8 mouse cellular contexts compared by ENCODE assay signal in the genomic region with DNA sequence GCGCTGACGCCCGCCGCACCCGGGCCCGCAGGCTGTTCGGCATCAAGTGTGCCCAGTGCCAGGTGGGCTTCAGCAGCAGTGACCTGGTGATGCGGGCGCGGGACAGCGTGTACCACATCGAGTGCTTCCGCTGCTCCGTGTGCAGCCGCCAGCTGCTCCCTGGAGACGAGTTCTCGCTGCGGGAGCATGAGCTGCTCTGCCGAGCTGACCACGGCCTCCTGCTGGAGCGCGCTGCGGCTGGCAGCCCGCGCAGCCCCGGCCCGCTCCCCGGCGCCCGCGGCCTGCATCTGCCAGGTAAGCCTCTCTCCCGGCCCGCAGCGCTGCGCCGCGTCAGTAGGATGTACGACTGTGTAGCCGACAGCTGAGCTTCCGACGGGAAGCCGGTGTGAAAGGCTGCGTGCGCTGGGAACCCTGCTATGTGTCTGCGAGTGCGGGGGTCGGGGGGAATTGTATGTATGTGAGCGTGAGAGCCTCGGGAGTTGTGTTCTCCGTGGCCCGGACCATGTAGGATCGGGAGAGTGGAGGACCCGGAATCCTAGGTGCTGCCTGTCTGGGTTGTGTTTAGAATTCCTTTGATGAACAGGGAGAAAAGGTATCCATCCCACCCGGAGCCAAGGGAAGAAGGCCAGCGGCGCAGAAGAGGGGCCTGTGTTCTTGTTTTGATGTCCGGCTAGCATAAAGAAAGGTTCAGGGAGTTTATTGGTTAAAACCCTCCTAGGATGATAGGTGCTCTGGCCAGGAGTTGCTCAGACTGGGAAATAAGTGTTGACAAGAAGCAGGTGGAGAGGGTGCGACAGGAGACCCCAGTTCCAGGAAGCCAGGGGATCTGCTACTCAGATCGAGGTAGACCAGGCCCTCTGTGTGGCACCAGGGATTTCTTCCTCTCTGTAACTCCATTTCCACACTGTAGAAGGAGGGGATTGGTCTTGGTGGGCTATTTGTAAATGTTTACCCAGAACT. TPM values are rescaled to one million over a fixed set of nuclear protein-coding genes. Genes with fewer than 3 reads are reported as not detected.
DNase-seq lines count a peak whose midpoint lies in the region; ATAC-seq and TF ChIP-seq lines count a peak whose summit lies in the region.

No protein-coding gene starts in this region.

- H3K27me3 ChIP-seq in kidney, adult 2 months (replicated peaks; ENCODE audit: control insufficient read depth, insufficient read depth, low read length) = peaks cover 43% of the 10 kb centered on the region
- H3K27me3 ChIP-seq in hindbrain, embryonic 14.5 days (ENCODE audit: control insufficient read depth, insufficient read depth, low read length) = peaks cover 98% of the 10 kb centered on the region
- peaks cover 97% of the 10 kb centered on the region for H3K27me3 ChIP-seq in liver, embryonic 14.5 days (ENCODE audit: control insufficient read depth, insufficient read depth, low read length)
- H3K27me3 ChIP-seq in stomach, embryonic 16.5 days (ENCODE audit: control insufficient read depth, insufficient read depth, low read length) = peaks cover 37% of the 10 kb centered on the region

- no peak for ATAC-seq in hindbrain, embryonic 14.5 days (ENCODE audit: low FRiP score)
- no peak for ATAC-seq in liver, embryonic 14.5 days (ENCODE audit: insufficient read depth)
- ATAC-seq in stomach, embryonic 16.5 days (ENCODE audit: insufficient read depth, low FRiP score) = no peak

- no peak overlapping the region for H3K4me3 ChIP-seq in kidney, adult 2 months (ENCODE audit: insufficient read depth, low read depth, low read length)
- H3K4me3 ChIP-seq in hindbrain, embryonic 14.5 days (replicated peaks; ENCODE audit: low read length) = peak overlapping the region; percentile 29
- peak overlapping the region in 1 of 2 experiments; percentile 26; a peak in 2 of 4 replicates for H3K4me3 ChIP-seq in liver, embryonic 14.5 days (ENCODE audit: insufficient read depth in 1 of 2, low read depth in 2 of 2, low read length in 2 of 2)
- H3K4me3 ChIP-seq in stomach, embryonic 16.5 days (replicated peaks; ENCODE audit: low read length) = peak overlapping the region; percentile 55

- TF ChIP-seq EP300 in liver, embryonic 14.5 days (IDR thresholded peaks at IDR 0.05; ENCODE audit: low read depth) = no peak

- WGBS in kidney, adult 2 months = 8% methylated on average over 59 of the region's 59 CpGs
- WGBS in hindbrain, embryonic 14.5 days = under 1% methylated on average over 52 of the region's 59 CpGs
- 2% methylated on average over 59 of the region's 59 CpGs for WGBS in liver, embryonic 14.5 days (ENCODE audit: insufficient replicate concordance)
- WGBS in stomach, embryonic 16.5 days = 6% methylated on average over 59 of the region's 59 CpGs

- no peak for TF ChIP-seq POLR2A in kidney, adult 2 months (IDR thresholded peaks at IDR 0.05; ENCODE audit: low read depth, low read length)

- H3K4me2 ChIP-seq in hindbrain, embryonic 14.5 days (replicated peaks) = peak overlapping the region; percentile 46
- peak overlapping the region; percentile 6 for H3K4me2 ChIP-seq in liver, embryonic 14.5 days (ENCODE audit: low read depth)
- peak overlapping the region; percentile 77 for H3K4me2 ChIP-seq in stomach, embryonic 16.5 days (ENCODE audit: low read depth, low read length)

- DNase-seq in kidney, adult 2 months = peak; percentile 15
- DNase-seq in kidney, adult 11 months = no peak
- DNase-seq in embryo, embryonic 9.5 days (ENCODE audit: extremely low spot score) = peak; percentile 46
- DNase-seq in hindbrain, embryonic 14.5 days (ENCODE audit: low spot score) = no peak
- no peak for DNase-seq in liver, embryonic 14.5 days (ENCODE audit: low read depth in 3 of 3, low spot score in 3 of 3)
- no peak for DNase-seq in right cerebral cortex, adult 18-20 months
- no peak for DNase-seq in layer of hippocampus, adult 11-12 months (ENCODE audit: low spot score)

- no peak overlapping the region for H3K27ac ChIP-seq in kidney, adult 2 months (ENCODE audit: insufficient read depth, low read depth, low read length)
- H3K27ac ChIP-seq in hindbrain, embryonic 14.5 days = no peak overlapping the region
- no peak overlapping the region for H3K27ac ChIP-seq in liver, embryonic 14.5 days
- no peak overlapping the region for H3K27ac ChIP-seq in stomach, embryonic 16.5 days (ENCODE audit: low read length)

- no peak overlapping the region for H3K9ac ChIP-seq in hindbrain, embryonic 14.5 days
- no peak overlapping the region for H3K9ac ChIP-seq in liver, embryonic 14.5 days (replicated peaks)
- H3K9ac ChIP-seq in stomach, embryonic 16.5 days (ENCODE audit: low read length) = peak overlapping the region; percentile 73

- H3K4me1 ChIP-seq in kidney, adult 2 months (ENCODE audit: control insufficient read depth, insufficient read depth, low read length) = 0 out of 2 replicates have a peak, but pooled peaks cover 3% of the 10 kb centered on the region
- H3K4me1 ChIP-seq in hindbrain, embryonic 14.5 days (replicated peaks; ENCODE audit: control insufficient read depth, insufficient read depth, low read length) = 0 out of 2 replicates have a peak, but pooled peaks cover 4% of the 10 kb centered on the region
- no peaks in the 10 kb centered on the region for H3K4me1 ChIP-seq in liver, embryonic 14.5 days (replicated peaks; ENCODE audit: control insufficient read depth in 2 of 2, insufficient read depth in 2 of 2, low read length in 1 of 2)
- H3K4me1 ChIP-seq in stomach, embryonic 16.5 days (ENCODE audit: control insufficient read depth, insufficient read depth, low read length) = peaks cover 37% of the 10 kb centered on the region

- H3K9me3 ChIP-seq in hindbrain, embryonic 14.5 days (ENCODE audit: control insufficient read depth, low read length) = no peaks in the 10 kb centered on the region
- H3K9me3 ChIP-seq in liver, embryonic 14.5 days (ENCODE audit: control insufficient read depth, low read length) = peaks cover 5% of the 10 kb centered on the region
- no peaks in the 10 kb centered on the region for H3K9me3 ChIP-seq in stomach, embryonic 16.5 days (replicated peaks; ENCODE audit: control insufficient read depth, low read length)

- H3K36me3 ChIP-seq in kidney, adult 2 months (ENCODE audit: control insufficient read depth, insufficient read depth, low read length) = no peaks in the 10 kb centered on the region
- no peaks in the 10 kb centered on the region for H3K36me3 ChIP-seq in hindbrain, embryonic 14.5 days (replicated peaks; ENCODE audit: control insufficient read depth, insufficient read depth)
- no peaks in the 10 kb centered on the region for H3K36me3 ChIP-seq in liver, embryonic 14.5 days (replicated peaks; ENCODE audit: control insufficient read depth, insufficient read depth, low read depth)
- no peaks in the 10 kb centered on the region for H3K36me3 ChIP-seq in stomach, embryonic 16.5 days (ENCODE audit: control insufficient read depth, insufficient read depth, low read length)

- TF ChIP-seq CTCF in kidney, adult 2 months (conservative IDR thresholded peaks at IDR 0.05; ENCODE audit: insufficient read depth, insufficient read length, low read depth, low read length) = no peak
- no peak for TF ChIP-seq CTCF in liver, embryonic 14.5 days (IDR thresholded peaks at IDR 0.05; ENCODE audit: low read depth)

RNA-seq across cellular contexts. Expression of gene Isl2, which starts 4.2 kb away (rescaled TPM):
- polyA plus RNA-seq in kidney, adult 2 months (2012; rRNA removed) = 0.05 TPM in 1 of 2 replicates, not detected in the other
- polyA plus RNA-seq in hindbrain, embryonic 14.5 days (2014; fragmentation: Nextera tagmentation; extraction: Ambion mirVana) = 1.9 and 3.0 TPM in 2 replicates
- 0.16 and 0.19 TPM in 2 replicates for polyA plus RNA-seq in liver, embryonic 14.5 days (2012; rRNA removed)
- polyA plus RNA-seq in liver, embryonic 14.5 days (2014; fragmentation: Nextera tagmentation; extraction: Ambion mirVana) = 0.10 TPM in 1 of 2 replicates, not detected in the other
- polyA plus RNA-seq in stomach, embryonic 16.5 days (2015; fragmentation: Nextera tagmentation; extraction: Ambion mirVana) = 3.5 and 3.9 TPM in 2 replicates

RNA-seq across cellular contexts. Expression of gene Etfa, which starts 30.6 kb away (rescaled TPM):
- 157 and 192 TPM in 2 replicates for polyA plus RNA-seq in kidney, adult 2 months (2012; rRNA removed)
- polyA plus RNA-seq in hindbrain, embryonic 14.5 days (2014; fragmentation: Nextera tagmentation; extraction: Ambion mirVana) = 94.5 and 99.0 TPM in 2 replicates
- 73.3 and 87.6 TPM in 2 replicates for polyA plus RNA-seq in liver, embryonic 14.5 days (2012; rRNA removed)
- polyA plus RNA-seq in liver, embryonic 14.5 days (2014; fragmentation: Nextera tagmentation; extraction: Ambion mirVana) = 181 and 189 TPM in 2 replicates
- polyA plus RNA-seq in stomach, embryonic 16.5 days (2015; fragmentation: Nextera tagmentation; extraction: Ambion mirVana) = 247 and 265 TPM in 2 replicates

Comparison
In these comparisons a context has a peak if more than half of its experiments do, and no peak if none do; other contexts are left out.
1. DNase-seq: peak in kidney, adult 2 months (single experiment) and embryo, embryonic 9.5 days (single experiment); none in kidney, adult 11 months (single experiment), hindbrain, embryonic 14.5 days (single experiment), liver, embryonic 14.5 days (0 of 3), right cerebral cortex, adult 18-20 months (single experiment) and layer of hippocampus, adult 11-12 months (single experiment).
2. H3K4me2 ChIP-seq: peak in every context shown above with its lines; median percentile 77 in stomach, embryonic 16.5 days; 46 in hindbrain, embryonic 14.5 days; 6 in liver, embryonic 14.5 days.